Mouse (Mus musculus): ENCODE data around the gene Nrde2.

DNA sequence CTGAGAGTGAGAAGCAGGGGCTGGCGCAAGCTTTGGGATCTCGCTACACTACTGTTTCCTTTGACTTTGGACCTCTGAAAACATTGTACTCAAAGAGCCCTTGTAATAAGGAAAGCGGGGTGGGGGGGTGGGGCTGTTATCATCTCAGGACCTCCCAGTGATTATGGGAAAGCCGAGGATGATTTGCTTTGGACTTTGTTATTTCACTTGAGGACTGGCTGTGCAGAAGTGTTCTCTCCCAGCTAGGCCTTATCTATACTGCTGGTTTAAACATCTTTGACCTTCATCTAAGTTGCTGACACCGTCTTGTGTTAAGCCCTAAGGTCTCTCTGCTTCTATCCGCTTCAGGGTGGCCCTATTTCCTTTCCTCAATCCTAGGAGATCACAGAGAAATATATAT lies 31.3 kb upstream of the Nrde2 start:
- TF ChIP-seq NELFE (IDR thresholded peaks at IDR 0.05; ENCODE audit: low read depth, low read length) (no peak), CTCF (conservative IDR thresholded peaks at IDR 0.05 in 1 of 2, IDR thresholded peaks at IDR 0.05 in 1 of 2; ENCODE audit: low read depth in 2 of 2, low read length in 2 of 2) (no peak), POLR2A (IDR thresholded peaks at IDR 0.05; ENCODE audit: low read depth, low read length) (no peak), EP300 (IDR thresholded peaks at IDR 0.05; ENCODE audit: low read length) (no peak), HCFC1 (IDR thresholded peaks at IDR 0.05; ENCODE audit: low read depth, low read length) (no peak), MXI1 (IDR thresholded peaks at IDR 0.05; ENCODE audit: low read depth, low read length) (no peak), CHD1 (IDR thresholded peaks at IDR 0.05; ENCODE audit: low read depth, low read length) (no peak), TCF12 (IDR thresholded peaks at IDR 0.05; ENCODE audit: low read depth, low read length) (no peak), SMC3 (IDR thresholded peaks at IDR 0.05; ENCODE audit: low read depth, low read length) (no peak)
